Mouse (Mus musculus) stomach, postnatal 0 days (tissue): ENCODE data around the gene Cblb.

Experiments
- CTCF ChIP-seq: IDR thresholded peaks from 2 replicates; pipeline ENCODE4 v1.5.1; 2016; ENCODE audit warnings: antibody characterized with exemption, low read depth, mild to moderate bottlenecking, moderate library complexity
- EP300 ChIP-seq: optimal IDR thresholded peaks from 2 replicates; pipeline ENCODE3; 2016; ENCODE audit warnings: antibody characterized with exemption

GRCm38 (mm10) chr16:52038821-52039220 is 7.8 kb downstream of the Cblb start:
- TF ChIP-seq CTCF (no peak), EP300 (no peak)
